Comparison of ENCODE assay signal across 19 mouse cellular contexts in genomic region chr2:160325105-160325644, GRCm38 (mm10). TPM values are rescaled to one million over a fixed set of nuclear protein-coding genes. Genes with fewer than 3 reads are reported as not detected.
DNase-seq lines count a peak whose midpoint lies in the region; ATAC-seq and TF ChIP-seq lines count a peak whose summit lies in the region.
"Had no signal": no experiment of that assay in that cellular context is flagged by ENCODE, and none has a peak within 500 bp of the region (broad histone marks: within the 10 kb centered on the region; RNA-seq: fewer than 3 reads in every experiment).

No protein-coding gene starts in this region.

- H3K9ac ChIP-seq in intestine, embryonic 16.5 days (ENCODE audit: low read depth, low read length): no peak overlapping the region
- H3K9ac ChIP-seq: embryonic facial prominence, embryonic 12.5 days; forebrain, embryonic 13.5 days; forebrain, embryonic 15.5 days; forebrain, postnatal 0 days had no signal

- TF ChIP-seq POLR2A in small intestine, adult 2 months (IDR thresholded peaks at IDR 0.05; ENCODE audit: low read depth, low read length): no peak
- no peak for TF ChIP-seq POLR2A in lung, adult 2 months (IDR thresholded peaks at IDR 0.05; ENCODE audit: borderline replicate concordance, extremely low read depth, low read depth, low read length)

- no peak for DNase-seq in right cerebral cortex, postnatal 14 days
- DNase-seq in lung, adult 2 months: no peak
- DNase-seq: adrenal gland, adult 8-10 months; adrenal gland, postnatal 14 days; adrenal gland, postnatal 36 days; cerebellum, adult 11-12 months; cerebellum, adult 2 months; cerebellum, adult 9-10 months; cerebellum, postnatal 10 days; cerebellum, postnatal 25 days; forebrain, postnatal 0 days had no signal

- H3K27ac ChIP-seq in intestine, embryonic 16.5 days (ENCODE audit: low read length): peak overlapping the region; percentile 52
- peak overlapping the region; percentile 59 for H3K27ac ChIP-seq in small intestine, adult 2 months (ENCODE audit: insufficient read depth, low read depth, low read length)
- H3K27ac ChIP-seq: embryonic facial prominence, embryonic 10.5 days; embryonic facial prominence, embryonic 12.5 days; forebrain, embryonic 13.5 days; forebrain, embryonic 15.5 days had no signal

- no peak for TF ChIP-seq CTCF in small intestine, adult 2 months (IDR thresholded peaks at IDR 0.05; ENCODE audit: extremely low read depth, insufficient read length, insufficient replicate concordance, low read depth, low read length)
- TF ChIP-seq CTCF in lung, adult 2 months (IDR thresholded peaks at IDR 0.05; ENCODE audit: insufficient read depth, low read length): no peak

- no peaks in the 10 kb centered on the region for H3K27me3 ChIP-seq in intestine, embryonic 16.5 days (replicated peaks; ENCODE audit: control insufficient read depth, insufficient read depth, low read length)
- H3K27me3 ChIP-seq in small intestine, adult 2 months (ENCODE audit: control insufficient read depth, insufficient read depth, low read length): no peaks in the 10 kb centered on the region
- H3K27me3 ChIP-seq: embryonic facial prominence, embryonic 12.5 days; forebrain, embryonic 13.5 days; forebrain, embryonic 15.5 days had no signal

- peak; percentile 80 for ATAC-seq in intestine, embryonic 16.5 days
- ATAC-seq in activated CD4-positive, CD25-positive, alpha-beta regulatory T cell, adult 4 months: no peak
- ATAC-seq: forebrain, embryonic 13.5 days; forebrain, embryonic 15.5 days; forebrain, postnatal 0 days had no signal

- WGBS in intestine, embryonic 16.5 days: 66% methylated on average over 6 of the region's 6 CpGs
- 36% methylated on average over 6 of the region's 6 CpGs for WGBS in small intestine, adult 2 months
- 74% methylated on average over 6 of the region's 6 CpGs for WGBS in lung, adult 2 months

- H3K4me2 ChIP-seq in intestine, embryonic 16.5 days (ENCODE audit: low read depth, low read length): no peak overlapping the region
- H3K4me2 ChIP-seq: embryonic facial prominence, embryonic 12.5 days; forebrain, embryonic 13.5 days; forebrain, embryonic 15.5 days had no signal

- no peaks in the 10 kb centered on the region for H3K9me3 ChIP-seq in intestine, embryonic 16.5 days (ENCODE audit: control insufficient read depth, low read length)
- H3K9me3 ChIP-seq: embryonic facial prominence, embryonic 10.5 days; embryonic facial prominence, embryonic 12.5 days; forebrain, embryonic 13.5 days; forebrain, embryonic 15.5 days had no signal

- no peaks in the 10 kb centered on the region for H3K36me3 ChIP-seq in intestine, embryonic 16.5 days (ENCODE audit: control insufficient read depth, insufficient read depth, low read length)
- H3K36me3 ChIP-seq in small intestine, adult 2 months (ENCODE audit: control insufficient read depth, insufficient read depth, low read length): no peaks in the 10 kb centered on the region
- H3K36me3 ChIP-seq: embryonic facial prominence, embryonic 10.5 days; embryonic facial prominence, embryonic 12.5 days; forebrain, embryonic 15.5 days had no signal

- H3K4me3 ChIP-seq in intestine, embryonic 16.5 days (ENCODE audit: low read length): no peak overlapping the region
- no peak overlapping the region for H3K4me3 ChIP-seq in small intestine, adult 2 months (ENCODE audit: low read depth, low read length)
- no peak overlapping the region for H3K4me3 ChIP-seq in lung, adult 2 months (replicated peaks; ENCODE audit: extremely low read depth, low read depth, low read length)
- H3K4me3 ChIP-seq: embryonic facial prominence, embryonic 10.5 days; embryonic facial prominence, embryonic 12.5 days; forebrain, embryonic 13.5 days; forebrain, embryonic 15.5 days had no signal

- peaks cover 13% of the 10 kb centered on the region for H3K4me1 ChIP-seq in intestine, embryonic 16.5 days (ENCODE audit: control insufficient read depth, insufficient read depth, low read length)
- H3K4me1 ChIP-seq in small intestine, adult 2 months (ENCODE audit: control insufficient read depth, insufficient read depth, insufficient read length, low read length): peaks cover 8% of the 10 kb centered on the region; the same call in 1 of the 2 replicates
- peaks cover 3% of the 10 kb centered on the region; the same call in 1 of the 2 replicates for H3K4me1 ChIP-seq in lung, adult 2 months (ENCODE audit: control insufficient read depth, insufficient read depth, low read length)

RNA-seq across cellular contexts. Expression of gene Gm826, which starts 8.8 kb away (rescaled TPM):
- 24.3 and 29.2 TPM in 2 replicates for polyA plus RNA-seq in intestine, embryonic 16.5 days (2015; fragmentation: Nextera tagmentation; extraction: Ambion mirVana)
- 0.13 and 0.65 TPM in 2 replicates for polyA plus RNA-seq in small intestine, adult 2 months (2012; rRNA removed)
- not detected for polyA plus RNA-seq in activated CD4-positive, CD25-positive, alpha-beta regulatory T cell, adult 4 months (2017; shearing (Covaris generic))
- polyA plus RNA-seq in lung, adult 2 months (2012; rRNA removed): 0.58 TPM in 1 of 2 replicates, not detected in the other
- polyA plus RNA-seq: embryonic facial prominence, embryonic 12.5 days; forebrain, embryonic 11.5 days; forebrain, embryonic 13.5 days had no signal

RNA-seq across cellular contexts. Expression of gene Mafb, which starts 41.7 kb away (rescaled TPM):
- 13.2 and 17.4 TPM in 2 replicates for polyA plus RNA-seq in intestine, embryonic 16.5 days (2015; fragmentation: Nextera tagmentation; extraction: Ambion mirVana)
- 33.5 and 65.6 TPM in 2 replicates for polyA plus RNA-seq in small intestine, adult 2 months (2012; rRNA removed)
- not detected for polyA plus RNA-seq in activated CD4-positive, CD25-positive, alpha-beta regulatory T cell, adult 4 months (2017; shearing (Covaris generic))
- polyA plus RNA-seq in lung, adult 2 months (2012; rRNA removed): 5.3 and 5.4 TPM in 2 replicates

Comparison
In these comparisons a context has a peak if more than half of its experiments do, and no peak if none do; other contexts are left out.
1. RNA of gene Gm826, which starts 8.8 kb away (polyA plus RNA-seq): 24.3 to 29.2 TPM in intestine, embryonic 16.5 days; 0.13 to 0.65 TPM in small intestine, adult 2 months, 0.58 TPM in lung, adult 2 months and not detected in activated CD4-positive, CD25-positive, alpha-beta regulatory T cell, adult 4 months; every median in the first group is over 10 times any median in the second.